Mouse (Mus musculus): ENCODE measurements at regions not wholly inside any gene's neighbourhood (a gene's known extent, or its start where the extent isn't known, plus 50 kb on each side); places are given as distances from the start of the nearest gene placed in this dataset.

DNA sequence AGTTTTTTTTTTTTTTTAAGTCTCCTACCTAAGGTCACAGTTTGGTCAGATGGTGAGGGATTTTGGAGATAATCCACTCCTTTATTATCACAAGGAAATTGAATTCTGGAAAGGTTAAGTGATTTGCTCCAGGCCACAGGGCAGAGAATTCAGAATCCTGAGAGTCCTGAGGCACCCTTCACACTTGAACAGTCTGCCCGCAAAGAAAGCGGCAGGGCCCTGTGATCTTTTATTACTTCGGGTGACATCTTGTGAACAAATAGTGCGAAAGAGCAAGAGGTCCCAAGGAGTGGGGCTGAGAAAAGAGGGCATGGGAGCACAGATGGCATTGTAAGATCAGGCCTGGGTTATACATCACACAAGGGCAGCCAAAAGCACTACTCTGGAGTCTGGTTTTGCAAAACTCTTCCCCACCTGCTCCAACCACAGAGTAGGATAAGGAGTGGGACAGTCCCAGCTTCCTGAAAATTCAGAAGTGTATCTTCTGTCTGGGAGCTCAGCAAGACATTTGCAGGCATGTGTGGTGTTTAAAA is 150.5 kb upstream of the Wdr11 start:
- H3K27me3 ChIP-seq (replicated peaks): no peaks in the 10 kb centered on the region
- H3K4me3 ChIP-seq (replicated peaks): no peak overlapping the region
- H3K9me3 ChIP-seq (replicated peaks): no peaks in the 10 kb centered on the region
- no peaks in the 10 kb centered on the region for H3K36me3 ChIP-seq
- H3K4me2 ChIP-seq: no peak overlapping the region
- H3K9ac ChIP-seq (replicated peaks): no peak overlapping the region
- no peak for ATAC-seq (ENCODE audit: low FRiP score)
- H3K4me1 ChIP-seq: no peaks in the 10 kb centered on the region
- 44% methylated on average over 4 of the region's 4 CpGs for WGBS
- no peak overlapping the region for H3K27ac ChIP-seq (replicated peaks)

DNA sequence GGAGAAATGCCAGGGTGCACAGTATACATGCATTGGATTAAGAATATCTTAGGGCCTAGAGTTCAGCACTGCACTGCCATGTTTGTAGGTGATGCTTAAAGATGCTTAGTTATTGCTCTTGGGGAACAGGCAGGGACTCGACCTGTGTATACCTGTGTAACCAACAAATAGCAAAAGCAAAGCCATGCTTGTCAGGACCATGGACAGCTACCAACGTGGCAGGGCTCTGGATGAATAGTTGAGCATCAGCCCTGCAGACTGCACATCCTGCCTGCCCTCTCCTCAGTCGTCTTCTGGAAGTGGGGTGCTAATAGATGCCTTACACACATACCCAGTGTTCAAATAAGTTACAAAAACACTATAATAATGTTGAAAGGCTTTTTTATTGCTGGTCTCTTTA is 122.2 kb upstream of the Wdr11 start:
- 0 out of 2 replicates have a peak, but pooled peaks cover 4% of the 10 kb centered on the region for H3K27me3 ChIP-seq (replicated peaks)
- H3K9me3 ChIP-seq (replicated peaks): no peaks in the 10 kb centered on the region
- H3K27ac ChIP-seq (replicated peaks): no peak overlapping the region
- no peaks in the 10 kb centered on the region for H3K4me1 ChIP-seq
- H3K4me2 ChIP-seq: no peak overlapping the region
- WGBS: 20% methylated on average over 3 of the region's 3 CpGs
- no peaks in the 10 kb centered on the region for H3K36me3 ChIP-seq
- H3K4me3 ChIP-seq (replicated peaks): no peak overlapping the region
- no peak overlapping the region for H3K9ac ChIP-seq (replicated peaks)
- no peak for ATAC-seq (ENCODE audit: low FRiP score)

DNA sequence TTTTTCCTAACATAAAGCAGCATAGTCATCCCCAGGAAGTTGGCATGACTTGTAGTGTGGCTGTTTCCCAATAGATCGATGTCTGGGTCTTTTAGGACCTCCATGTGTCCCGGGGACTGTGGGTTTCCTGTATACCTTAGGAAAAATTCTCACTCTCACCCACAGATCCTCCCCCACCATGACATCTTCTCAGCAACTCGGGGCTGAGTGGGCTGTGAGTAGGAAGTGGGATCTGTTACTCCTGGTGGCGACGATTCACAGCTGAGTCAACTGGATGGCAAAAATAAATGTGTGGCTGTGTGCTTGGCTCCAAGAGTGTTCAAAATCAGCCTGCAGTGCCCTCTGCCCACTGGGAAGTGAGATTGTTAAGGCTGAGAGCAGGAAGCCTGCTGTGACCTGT is 107.9 kb upstream of the Wdr11 start:
- ATAC-seq (ENCODE audit: low FRiP score): no peak
- no peaks in the 10 kb centered on the region for H3K27me3 ChIP-seq (replicated peaks)
- no peaks in the 10 kb centered on the region for H3K36me3 ChIP-seq
- H3K4me2 ChIP-seq: no peak overlapping the region
- WGBS: 90% methylated on average over 5 of the region's 5 CpGs
- H3K4me1 ChIP-seq: no peaks in the 10 kb centered on the region
- no peak overlapping the region for H3K9ac ChIP-seq (replicated peaks)
- H3K4me3 ChIP-seq (replicated peaks): no peak overlapping the region
- H3K9me3 ChIP-seq (replicated peaks): no peaks in the 10 kb centered on the region
- no peak overlapping the region for H3K27ac ChIP-seq (replicated peaks)

DNA sequence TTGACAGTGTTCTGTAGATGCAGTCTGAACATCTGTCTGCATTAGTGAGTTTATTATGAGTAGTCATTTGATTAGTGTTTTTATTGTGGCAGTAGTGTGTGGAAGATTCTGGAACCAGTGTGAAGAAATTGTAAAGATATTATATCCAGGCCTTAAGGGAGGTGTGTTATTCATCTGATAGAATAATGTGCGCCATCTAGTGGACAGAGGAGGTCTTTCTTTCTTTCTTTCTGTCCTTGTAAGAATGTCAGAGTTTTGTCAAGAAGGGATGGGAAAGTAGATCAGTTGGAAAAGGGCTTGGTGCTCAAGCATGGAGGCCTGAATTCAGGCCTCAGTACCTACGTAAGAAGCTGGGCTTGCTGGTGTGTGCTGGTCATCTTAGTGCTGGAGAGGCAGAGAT is 84.8 kb upstream of the Wdr11 start:
- Histone ChIP-seq H3K9ac (replicated peaks) (no peak overlapping the region), H3K27me3 (replicated peaks) (0 out of 2 replicates have a peak, but pooled peaks cover 3% of the 10 kb centered on the region), H3K4me2 (no peak overlapping the region), H3K4me3 (replicated peaks) (no peak overlapping the region), H3K4me1 (peaks cover 5% of the 10 kb centered on the region; the same call in 1 of the 2 replicates), H3K27ac (replicated peaks) (no peak overlapping the region), H3K36me3 (no peaks in the 10 kb centered on the region), H3K9me3 (replicated peaks) (no peaks in the 10 kb centered on the region)
- WGBS: 31% methylated on average over 2 of the region's 2 CpGs
- ATAC-seq (ENCODE audit: low FRiP score): no peak

DNA sequence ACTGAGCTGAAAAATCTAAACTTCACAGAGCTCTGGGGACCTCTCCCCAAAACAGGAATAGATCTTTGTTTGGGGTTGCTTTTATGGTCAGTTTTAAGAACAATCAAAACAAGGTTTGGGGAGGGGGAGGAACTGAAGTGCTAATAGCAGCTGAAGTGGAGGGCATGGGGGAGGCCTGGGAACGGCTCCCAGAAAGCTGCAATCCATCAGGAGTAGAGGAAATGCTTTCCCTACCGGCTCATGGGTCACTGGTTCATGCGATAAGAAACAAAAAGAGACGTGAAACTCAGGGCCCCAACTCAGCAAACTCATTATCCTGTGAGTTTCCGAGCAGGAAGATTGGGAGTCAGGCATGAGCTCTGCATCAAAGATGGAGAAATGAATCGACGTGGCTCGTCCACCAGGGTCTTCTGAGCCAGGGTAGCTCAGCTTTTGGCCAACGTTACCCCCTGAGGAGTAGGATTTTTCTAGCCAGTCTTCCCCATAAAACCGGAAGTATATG is 82.0 kb upstream of the Wdr11 start:
- Histone ChIP-seq H3K4me3 (replicated peaks) (no peak overlapping the region), H3K27ac (replicated peaks) (no peak overlapping the region), H3K4me1 (peaks cover 5% of the 10 kb centered on the region; the same call in 1 of the 2 replicates), H3K27me3 (replicated peaks) (0 out of 2 replicates have a peak, but pooled peaks cover 3% of the 10 kb centered on the region), H3K9ac (replicated peaks) (no peak overlapping the region), H3K4me2 (no peak overlapping the region), H3K9me3 (replicated peaks) (no peaks in the 10 kb centered on the region), H3K36me3 (no peaks in the 10 kb centered on the region)
- ATAC-seq (ENCODE audit: low FRiP score): no peak
- 59% methylated on average over 10 of the region's 10 CpGs for WGBS

DNA sequence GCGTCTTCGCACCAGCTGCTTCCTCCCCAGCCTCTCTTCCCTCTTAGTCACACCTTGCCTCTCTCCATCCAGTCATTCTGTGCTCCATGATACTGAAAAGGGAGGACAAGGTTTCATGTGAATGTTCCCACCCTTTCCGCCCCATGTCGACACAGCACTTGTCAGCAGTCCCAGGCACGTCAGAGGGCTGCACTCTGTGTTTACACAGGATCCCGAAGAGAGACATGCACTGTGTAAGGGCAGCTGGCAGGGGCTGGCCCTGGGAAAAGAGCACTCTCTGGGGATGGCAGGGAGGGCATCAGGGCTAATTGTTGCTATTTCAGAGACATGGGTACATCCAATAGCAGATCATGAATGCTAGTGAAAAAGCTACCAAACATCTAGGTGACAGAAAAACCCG is 77.0 kb upstream of the Wdr11 start:
- H3K36me3 ChIP-seq: no peaks in the 10 kb centered on the region
- H3K27ac ChIP-seq (replicated peaks): no peak overlapping the region
- H3K4me2 ChIP-seq: no peak overlapping the region
- 68% methylated on average over 7 of the region's 7 CpGs for WGBS
- H3K9ac ChIP-seq (replicated peaks): no peak overlapping the region
- 0 out of 2 replicates have a peak, but pooled peaks cover 5% of the 10 kb centered on the region for H3K4me1 ChIP-seq
- H3K27me3 ChIP-seq (replicated peaks): no peaks in the 10 kb centered on the region
- no peak overlapping the region for H3K4me3 ChIP-seq (replicated peaks)
- H3K9me3 ChIP-seq (replicated peaks): no peaks in the 10 kb centered on the region
- ATAC-seq (ENCODE audit: low FRiP score): no peak

DNA sequence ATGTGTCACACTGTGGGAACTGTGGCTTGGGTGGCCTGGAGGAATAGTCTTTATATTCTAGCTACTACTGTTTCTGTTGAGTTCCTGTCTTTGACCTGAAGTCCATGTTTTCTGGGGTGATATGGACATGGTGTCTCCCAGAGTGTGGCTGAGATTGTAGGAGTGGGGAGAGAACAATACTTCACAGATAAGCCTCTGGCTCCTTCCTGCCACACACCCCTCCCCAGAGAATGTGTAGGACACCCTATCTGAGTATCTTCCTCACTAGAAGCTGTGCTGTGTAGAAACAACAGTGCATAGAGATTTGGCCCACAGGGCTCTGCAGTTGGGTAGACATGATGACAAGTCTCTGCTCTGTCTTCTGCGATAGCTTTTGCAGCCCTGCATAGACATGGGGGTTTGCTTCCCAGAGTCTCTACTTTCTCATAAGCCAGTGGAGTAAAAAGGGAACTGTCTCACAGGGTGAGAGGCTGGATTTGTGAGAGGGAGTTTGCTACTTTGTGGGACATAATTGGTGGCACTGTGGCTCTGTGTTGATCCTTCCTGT is 67.2 kb upstream of the Wdr11 start:
- Histone ChIP-seq H3K4me2 (no peak overlapping the region), H3K9ac (replicated peaks) (no peak overlapping the region), H3K27me3 (replicated peaks) (no peaks in the 10 kb centered on the region), H3K9me3 (replicated peaks) (no peaks in the 10 kb centered on the region), H3K27ac (replicated peaks) (no peak overlapping the region), H3K4me3 (replicated peaks) (no peak overlapping the region), H3K4me1 (peaks cover 3% of the 10 kb centered on the region), H3K36me3 (no peaks in the 10 kb centered on the region)
- 94% methylated on average over 1 of the region's 1 CpGs for WGBS
- no peak for ATAC-seq (ENCODE audit: low FRiP score)

DNA sequence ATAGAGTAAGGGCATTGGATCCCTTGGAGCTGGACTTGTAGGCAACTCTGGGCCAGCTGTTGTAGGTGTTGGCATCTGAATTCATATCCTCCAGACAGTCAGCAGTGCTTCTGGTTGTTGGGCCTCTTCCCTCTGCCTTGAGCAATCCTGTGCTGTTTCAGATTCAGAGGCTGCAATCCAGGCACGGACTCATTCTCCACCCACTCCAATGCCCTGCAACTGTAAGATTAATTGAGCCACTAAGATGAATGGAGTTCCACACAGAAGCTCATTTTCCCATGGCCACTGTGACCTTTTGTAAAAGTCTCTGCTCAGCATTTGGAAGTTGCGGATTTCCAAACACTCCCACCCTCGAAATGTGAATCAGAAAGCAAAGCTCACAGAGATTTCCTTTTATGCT is 65.7 kb upstream of the Wdr11 start:
- no peaks in the 10 kb centered on the region for H3K9me3 ChIP-seq (replicated peaks)
- ATAC-seq (ENCODE audit: low FRiP score): no peak
- no peak overlapping the region for H3K4me2 ChIP-seq
- peak overlapping the region; percentile 52; the same call in 1 of the 2 replicates for H3K27ac ChIP-seq (replicated peaks)
- H3K36me3 ChIP-seq: no peaks in the 10 kb centered on the region
- no peaks in the 10 kb centered on the region for H3K27me3 ChIP-seq (replicated peaks)
- peaks cover 3% of the 10 kb centered on the region for H3K4me1 ChIP-seq
- 34% methylated on average over 3 of the region's 3 CpGs for WGBS
- H3K4me3 ChIP-seq (replicated peaks): no peak overlapping the region
- H3K9ac ChIP-seq (replicated peaks): no peak overlapping the region

DNA sequence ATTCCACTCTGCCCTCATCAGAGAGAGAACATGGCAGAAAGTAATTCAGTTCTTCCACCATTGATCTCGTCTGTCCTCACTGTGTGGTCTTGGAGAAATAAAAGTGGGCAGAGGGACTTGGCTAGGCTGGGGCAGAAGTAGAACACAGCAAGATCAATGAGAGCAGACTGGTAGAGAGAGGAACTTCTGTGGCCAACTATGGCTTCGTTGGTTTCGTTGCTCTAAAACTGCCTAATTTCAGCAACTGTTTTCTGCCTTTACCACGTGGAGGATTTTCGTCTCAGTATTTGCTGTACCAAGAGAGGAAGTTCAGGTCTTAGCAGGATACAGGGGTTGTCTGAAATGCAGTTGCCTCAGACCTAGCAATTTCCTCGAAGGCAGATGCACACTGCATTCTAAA is 63.4 kb upstream of the Wdr11 start:
- no peaks in the 10 kb centered on the region for H3K36me3 ChIP-seq
- peaks cover 3% of the 10 kb centered on the region for H3K4me1 ChIP-seq
- ATAC-seq (ENCODE audit: low FRiP score): no peak
- no peak overlapping the region for H3K9ac ChIP-seq (replicated peaks)
- no peak overlapping the region for H3K4me2 ChIP-seq
- 79% methylated on average over 6 of the region's 6 CpGs for WGBS
- no peak overlapping the region for H3K27ac ChIP-seq (replicated peaks)
- H3K9me3 ChIP-seq (replicated peaks): no peaks in the 10 kb centered on the region
- H3K27me3 ChIP-seq (replicated peaks): no peaks in the 10 kb centered on the region
- no peak overlapping the region for H3K4me3 ChIP-seq (replicated peaks)

DNA sequence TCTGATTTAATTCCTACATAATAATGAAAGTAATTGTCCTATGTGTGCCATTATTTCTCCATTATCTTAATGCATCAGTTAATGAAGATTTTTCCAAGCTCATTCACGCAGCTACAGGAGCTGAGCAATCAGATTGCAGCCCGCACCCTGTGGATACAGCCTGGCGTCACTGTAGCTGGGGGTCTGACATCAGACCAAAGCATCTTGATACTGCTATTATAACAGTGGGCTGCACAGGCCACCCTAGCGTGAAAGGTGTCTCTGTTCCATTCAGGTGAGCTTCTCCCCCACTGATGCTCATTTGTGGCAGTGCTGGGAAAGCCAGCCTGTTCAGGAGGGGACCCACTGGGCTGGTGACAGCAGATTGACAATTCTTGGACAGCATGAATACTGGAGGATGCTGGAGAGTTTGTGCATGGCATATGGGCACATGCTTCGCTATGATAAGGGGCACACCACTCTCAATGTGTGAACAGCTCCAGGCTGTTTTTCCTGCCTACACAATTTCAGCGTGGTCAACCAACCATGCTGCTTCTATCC is 58.2 kb upstream of the Wdr11 start:
- no peak for ATAC-seq (ENCODE audit: low FRiP score)
- WGBS: 71% methylated on average over 6 of the region's 6 CpGs
- no peak overlapping the region for H3K4me3 ChIP-seq (replicated peaks)
- H3K4me1 ChIP-seq: 0 out of 2 replicates have a peak, but pooled peaks cover 2% of the 10 kb centered on the region
- H3K27ac ChIP-seq (replicated peaks): no peak overlapping the region
- H3K36me3 ChIP-seq: no peaks in the 10 kb centered on the region
- H3K9ac ChIP-seq (replicated peaks): no peak overlapping the region
- no peak overlapping the region for H3K4me2 ChIP-seq
- H3K9me3 ChIP-seq (replicated peaks): no peaks in the 10 kb centered on the region
- H3K27me3 ChIP-seq (replicated peaks): no peaks in the 10 kb centered on the region

Data from neural tube, embryonic 15.5 days (tissue).